Mouse (Mus musculus) left cerebral cortex, postnatal 10 days (tissue): ENCODE measurements around the gene Calhm1. TPM values are rescaled to one million over a fixed set of nuclear protein-coding genes. Genes with fewer than 3 reads are reported as not detected.
A peak's percentile ranks its signal among the peaks of the same experiment; 100 is the strongest.

Source experiments
- DNase-seq, 2 experiments: peaks; one replicate each; pipeline ENCODE4 v3.0.0; 2021 to 2022; ENCODE audit warnings: low spot score in 2 of 2, mixed read lengths in 1 of 2; ENCODE audit errors: extremely low spot score in 1 of 2
- intact Hi-C: fragments of 180-260 bp; cut with DNase I; formaldehyde crosslinking; loops from one replicate; pipeline ENCODE4 v1.15.1; 2025
- total RNA-seq, 2 experiments: library from RNA; stranded (reverse); gene quantifications; 2 replicates each; pipeline ENCODE4 v1.2.3; 2021

Calhm1 gene
- not detected for total RNA-seq

DNA sequence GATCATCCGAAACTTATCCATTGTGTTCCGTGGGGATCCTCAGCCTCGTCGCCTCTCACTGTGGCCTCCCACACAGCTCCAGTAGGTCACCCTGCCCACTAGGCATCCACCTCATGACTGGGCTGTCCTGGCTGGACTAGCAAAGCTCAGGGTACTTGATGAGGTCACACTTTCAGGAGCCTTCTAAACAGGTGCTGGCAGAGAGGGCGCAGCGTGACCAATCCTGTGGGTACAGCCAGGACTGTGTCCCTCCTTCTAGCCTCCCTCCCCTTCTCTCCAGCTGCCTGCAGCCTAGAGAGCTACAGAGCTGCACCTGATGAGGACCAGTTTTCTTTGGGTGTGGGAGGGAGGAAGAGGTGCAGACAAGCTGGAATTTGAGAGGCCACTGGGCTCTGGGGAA, at the start of gene Calhm1:
Gene Calhm1 (minus strand): TSS at position 101 of the 400 bp plus-strand sequence.
- intact Hi-C loops = no loop called here
- DNase-seq = no peak

DNA sequence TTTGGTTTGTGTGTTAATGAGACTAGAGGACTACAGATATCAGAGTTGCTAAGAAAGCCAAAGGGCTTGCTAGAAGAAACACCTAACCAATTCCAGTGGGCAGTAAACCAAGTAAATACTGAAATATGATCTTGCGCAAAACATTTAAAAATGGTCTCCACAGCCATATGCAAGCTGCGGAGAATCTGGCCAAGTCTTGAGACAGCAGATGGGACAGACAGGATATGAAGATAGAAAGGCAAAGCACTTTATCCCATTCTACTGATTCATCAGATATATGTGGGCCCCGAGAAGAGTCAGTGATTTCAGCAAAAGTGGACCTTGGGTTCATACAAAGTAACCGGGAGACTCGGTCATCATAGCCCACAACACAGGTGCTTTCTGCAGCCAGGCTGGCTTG, 48.1 kb upstream of the Calhm1 start:
- intact Hi-C loops = no loop called here
- no peak for DNase-seq

DNA sequence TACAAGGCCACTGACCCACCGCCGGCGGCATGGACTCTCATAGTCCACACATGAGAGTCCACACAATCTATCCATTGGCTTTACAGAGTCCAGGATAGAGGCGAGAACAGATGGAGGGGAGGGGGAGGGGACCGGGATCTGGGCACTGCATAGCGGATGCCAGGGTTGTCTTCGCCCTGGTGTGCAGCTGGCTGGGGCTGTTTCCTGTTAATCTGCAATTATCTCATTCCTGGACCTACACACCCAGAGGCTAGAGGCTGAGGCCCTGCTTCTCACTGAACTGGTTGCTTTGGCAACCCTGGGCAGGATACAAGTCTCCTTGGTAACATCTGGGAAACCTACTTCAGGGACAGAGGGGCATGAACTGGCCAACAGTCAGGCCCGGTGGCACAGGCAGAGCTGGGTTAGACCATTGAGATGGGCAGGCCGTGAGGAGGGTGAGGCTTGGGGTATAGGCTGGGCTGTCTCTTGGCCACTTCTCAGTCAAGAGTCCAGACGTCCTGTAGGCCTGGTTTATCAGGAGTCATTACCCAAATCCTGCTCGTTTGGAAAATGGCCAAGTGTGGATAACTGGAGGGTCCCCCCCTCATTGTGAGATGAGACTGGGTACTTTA, 44.6 kb upstream of the Calhm1 start:
- intact Hi-C loops = no loop called here

DNA sequence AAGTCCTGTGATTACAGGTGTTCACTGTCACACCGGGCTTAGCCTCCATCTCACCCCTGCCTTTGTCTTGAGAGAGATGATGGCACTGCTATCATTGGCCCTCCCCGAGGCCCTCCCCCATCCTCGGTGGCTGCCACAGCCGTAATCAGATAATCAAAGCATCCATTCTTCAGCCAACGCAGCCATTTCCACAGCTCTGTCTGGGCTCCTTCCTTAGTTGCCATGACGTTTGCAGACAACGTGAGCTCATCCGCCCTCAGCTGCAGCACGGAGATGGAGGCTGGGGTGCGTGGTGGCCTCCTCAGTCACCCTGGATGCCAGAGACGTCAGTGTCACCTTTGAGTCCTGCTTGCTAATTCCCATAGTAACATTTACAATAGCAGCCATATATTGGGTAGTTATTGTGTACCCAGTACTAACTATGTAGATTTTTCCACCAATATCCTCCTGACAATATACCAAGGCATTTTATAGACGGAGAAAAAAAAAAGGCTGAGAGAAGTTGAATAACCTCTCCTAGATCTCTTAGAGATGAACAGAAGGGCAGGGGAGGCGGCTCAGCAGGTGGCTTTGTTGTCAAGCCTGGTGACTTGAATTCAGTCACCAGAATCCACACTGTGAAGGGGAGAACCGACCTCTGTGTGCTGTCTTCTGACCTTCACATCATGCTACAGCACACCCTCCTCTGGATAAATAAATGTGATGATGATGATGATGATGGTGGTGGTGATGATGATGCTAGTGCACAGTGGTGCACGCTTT, 42.6 kb upstream of the Calhm1 start:
- peak in 1 of 2 experiments; percentile 42 for DNase-seq
- intact Hi-C loops = no loop called here

More for the DNA sequence above, 44.6 kb upstream of the Calhm1 start:
- no peak for DNase-seq

DNA sequence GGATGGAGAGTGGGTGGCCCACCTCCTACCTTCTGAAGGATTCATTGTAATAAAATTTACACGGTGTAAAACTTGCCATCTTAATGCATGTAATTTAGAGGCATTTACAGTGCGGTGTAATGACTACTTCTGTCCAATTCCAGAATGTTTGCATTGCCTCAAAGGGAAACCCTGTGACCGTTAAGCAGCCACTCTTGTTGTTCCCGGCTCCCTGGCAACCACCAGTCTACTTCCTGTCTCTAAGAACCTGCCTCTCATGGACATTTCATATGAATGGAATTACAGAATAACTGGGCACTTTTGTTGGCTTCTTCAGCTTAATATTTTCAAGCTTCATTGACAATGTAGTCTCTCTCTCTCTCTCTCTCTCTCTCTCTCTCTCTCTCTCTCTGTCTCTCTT, 40.7 kb upstream of the Calhm1 start:
- DNase-seq = no peak
- intact Hi-C loops = no loop called here

DNA sequence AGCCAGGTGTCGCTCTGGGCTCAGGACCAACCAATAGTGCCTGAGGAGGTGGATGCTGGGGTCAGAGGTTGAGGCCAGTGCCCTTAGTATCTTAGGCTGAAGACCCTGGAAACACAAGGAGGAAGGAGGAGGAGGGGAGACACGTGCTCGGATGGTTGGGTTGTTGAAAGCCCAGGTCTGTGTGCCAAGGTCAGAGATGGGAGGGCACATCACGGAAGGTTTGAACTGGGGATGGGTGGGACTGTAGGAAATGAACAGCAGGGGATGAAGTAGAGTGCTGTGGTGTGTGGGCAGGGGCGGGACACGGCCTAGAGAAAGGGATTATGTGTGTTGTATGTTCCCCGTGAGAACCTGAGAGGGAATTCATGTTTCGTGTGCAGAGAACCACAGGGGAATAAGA, 40.2 kb upstream of the Calhm1 start:
- intact Hi-C loops = no loop called here
- no peak for DNase-seq

DNA sequence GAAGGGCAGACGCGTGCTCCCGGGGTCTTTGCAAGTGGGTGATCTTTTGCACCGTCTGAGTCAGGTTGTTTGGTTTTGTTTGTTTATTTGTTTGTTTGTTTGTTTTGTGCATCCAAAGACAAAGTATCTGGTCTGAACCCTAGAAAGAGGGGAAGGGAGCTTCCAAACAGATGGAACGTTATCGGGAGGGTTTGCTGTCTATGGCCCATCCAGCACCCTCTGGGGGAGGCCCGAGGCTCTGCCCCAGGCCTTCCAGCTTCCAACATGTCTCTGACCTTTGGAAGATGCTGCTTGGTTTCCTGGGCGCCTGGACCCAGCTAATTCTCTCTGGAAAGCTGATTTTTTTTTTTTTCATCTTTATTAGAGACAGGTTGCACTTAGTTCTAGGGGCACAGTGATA, 36.0 kb upstream of the Calhm1 start:
- intact Hi-C loops = no loop called here
- DNase-seq = no peak

DNA sequence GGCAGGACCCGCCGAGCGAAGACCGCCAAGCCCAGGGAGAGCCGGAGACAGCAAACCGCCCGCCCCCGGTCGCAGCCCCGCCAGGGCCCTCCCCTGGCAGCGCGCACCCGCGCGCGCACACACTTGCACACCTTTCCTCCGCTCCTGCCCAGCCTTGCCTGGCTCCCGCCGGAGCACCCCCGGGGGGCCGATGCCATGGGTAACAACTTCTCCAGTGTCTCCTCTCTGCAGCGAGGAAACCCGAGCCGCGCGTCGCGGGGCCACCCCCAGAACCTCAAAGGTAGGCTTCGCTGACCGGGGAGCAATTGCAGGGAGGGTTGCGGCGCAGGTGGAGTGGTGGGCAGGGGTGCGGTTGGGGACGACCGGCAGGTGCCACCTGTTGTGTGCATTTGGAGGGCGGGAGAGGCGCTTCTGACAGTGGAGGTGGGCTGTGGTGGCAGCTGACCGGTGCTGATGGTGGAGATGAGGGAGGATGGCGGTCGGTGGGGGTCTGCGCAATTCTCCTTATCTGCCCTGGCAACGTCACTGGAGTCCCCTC, 35.3 kb upstream of the Calhm1 start:
- intact Hi-C loops = loop anchor here (2.0 to 5.0 kb wide), 2 partner anchors 83 to 159 kb away; no protein-coding TSS in a partner anchor
- DNase-seq = peak in 1 of 2 experiments; percentile 66

DNA sequence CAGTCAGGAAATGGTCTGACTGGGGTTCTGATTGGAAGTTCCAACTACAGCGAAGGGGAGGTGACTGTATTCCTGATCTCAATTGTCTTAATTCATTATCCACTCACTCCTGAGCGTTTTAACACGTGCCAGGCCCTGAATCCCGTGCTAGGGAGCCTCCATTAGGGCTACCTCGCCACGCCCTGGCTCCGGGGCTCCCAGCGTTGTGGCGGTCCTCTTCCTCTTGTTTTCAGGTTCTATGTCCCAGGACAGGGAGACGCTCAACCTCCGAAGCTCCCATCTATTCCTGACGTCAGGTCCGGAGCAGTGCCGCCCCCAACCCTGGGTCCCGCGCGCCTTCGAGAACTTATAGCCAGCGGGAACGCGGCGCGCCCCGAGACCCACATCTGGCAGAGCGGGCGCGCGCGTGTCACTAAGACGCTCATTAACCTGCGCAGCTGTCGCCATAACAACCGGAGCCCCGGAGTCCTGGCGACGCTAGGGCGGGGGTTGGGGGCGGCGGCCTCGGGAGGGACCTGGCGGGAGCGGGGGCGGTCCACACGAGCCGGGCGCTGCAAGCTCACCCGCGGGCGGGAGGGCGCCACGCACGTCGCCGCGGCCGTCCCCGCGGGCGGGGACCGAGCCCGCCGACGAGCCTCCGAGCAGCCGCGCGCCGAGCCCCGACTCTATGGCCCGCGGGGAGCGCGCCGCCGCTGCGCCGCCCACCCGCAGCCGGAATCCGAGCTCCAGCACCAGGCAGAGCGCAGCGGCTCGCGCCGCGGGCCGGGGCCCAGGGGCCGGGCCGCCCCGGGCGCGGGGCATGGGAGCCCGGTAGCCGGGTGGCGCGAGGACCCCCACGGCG, 34.6 kb upstream of the Calhm1 start, which contains the start of gene Neurl1a:
Gene Neurl1a (plus strand): TSS at position 390 of the 841 bp plus-strand sequence.
- intact Hi-C loops = loop anchor here (2.0 to 5.0 kb wide), 2 partner anchors 84 to 160 kb away; no protein-coding TSS in a partner anchor
- DNase-seq = peak in 1 of 2 experiments; percentile 79

DNA sequence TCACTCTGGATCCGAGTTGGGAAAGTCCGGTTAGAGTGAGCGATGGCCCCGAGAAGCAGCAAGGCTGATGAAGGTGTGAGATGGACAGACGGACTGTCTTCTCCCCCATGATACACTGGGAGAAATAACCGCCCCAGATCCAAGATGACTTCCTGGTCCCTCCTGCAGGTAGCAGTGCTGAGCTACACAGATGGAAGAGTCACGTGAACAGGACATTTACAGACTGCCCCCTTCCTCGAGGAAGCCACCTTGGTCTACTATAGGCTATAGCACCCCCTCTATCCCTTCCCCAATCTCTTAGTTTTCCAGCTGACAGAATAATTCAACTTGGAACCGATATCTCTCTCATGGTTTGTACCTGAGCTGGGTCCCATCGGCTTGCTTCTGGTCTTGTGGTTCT, 33.9 kb upstream of the Calhm1 start:
- DNase-seq = peak in 1 of 2 experiments; percentile 53
- intact Hi-C loops = loop anchor here (2.0 to 5.0 kb wide), 2 partner anchors 84 to 161 kb away; no protein-coding TSS in a partner anchor

DNA sequence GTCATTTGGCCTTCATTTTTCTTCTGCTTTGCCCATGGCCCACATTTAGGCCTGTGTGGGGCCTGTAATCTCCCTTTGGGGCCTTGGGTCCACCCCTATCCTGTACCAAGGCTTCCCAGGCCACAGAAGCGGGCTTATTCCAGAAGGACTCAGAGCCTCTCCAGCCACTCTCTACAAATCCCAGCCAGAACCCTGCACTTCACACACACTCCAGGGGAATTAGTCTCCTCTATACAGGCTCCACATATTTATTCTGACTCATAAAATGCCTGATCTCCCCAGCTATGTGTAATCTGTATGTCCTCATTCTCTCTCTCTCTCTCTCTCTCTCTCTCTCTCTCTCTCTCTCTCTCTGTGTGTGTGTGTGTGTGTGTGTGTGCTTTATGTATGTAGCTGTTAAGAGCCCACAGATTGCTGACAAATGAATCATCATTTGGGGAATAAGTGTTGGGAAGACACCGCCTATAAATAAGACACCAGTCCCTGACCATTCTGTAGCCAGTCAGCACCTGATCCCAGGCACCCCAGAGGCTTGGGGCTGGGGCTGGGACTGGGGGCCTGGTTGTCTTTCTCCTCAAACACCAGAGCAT, 33.0 kb upstream of the Calhm1 start:
- intact Hi-C loops = loop anchor here (5.0 kb wide), 1 partner anchor 85 kb away; no protein-coding TSS in a partner anchor
- no peak for DNase-seq

DNA sequence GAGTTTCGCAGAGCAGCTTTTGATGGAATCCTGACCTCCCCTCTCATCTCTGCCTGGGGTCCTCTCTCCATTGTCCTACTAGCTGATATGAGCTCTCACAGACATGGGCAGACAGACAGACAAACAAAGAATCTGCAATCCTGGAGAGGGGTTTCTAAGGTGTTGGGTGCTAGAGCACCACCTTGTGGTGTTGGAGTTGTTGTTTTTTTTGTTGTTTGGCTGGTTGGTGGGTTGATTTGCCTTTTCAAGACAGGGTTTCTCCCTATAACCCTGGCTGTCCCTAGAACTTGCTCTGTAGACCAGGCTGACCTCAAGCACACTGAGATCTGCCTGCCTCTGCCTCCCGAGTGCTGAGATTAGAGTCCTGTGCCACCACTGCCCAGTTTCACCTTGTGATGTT, 31.4 kb upstream of the Calhm1 start:
- DNase-seq = no peak
- intact Hi-C loops = loop anchor here (5.0 kb wide), 1 partner anchor 87 kb away; no protein-coding TSS in a partner anchor

DNA sequence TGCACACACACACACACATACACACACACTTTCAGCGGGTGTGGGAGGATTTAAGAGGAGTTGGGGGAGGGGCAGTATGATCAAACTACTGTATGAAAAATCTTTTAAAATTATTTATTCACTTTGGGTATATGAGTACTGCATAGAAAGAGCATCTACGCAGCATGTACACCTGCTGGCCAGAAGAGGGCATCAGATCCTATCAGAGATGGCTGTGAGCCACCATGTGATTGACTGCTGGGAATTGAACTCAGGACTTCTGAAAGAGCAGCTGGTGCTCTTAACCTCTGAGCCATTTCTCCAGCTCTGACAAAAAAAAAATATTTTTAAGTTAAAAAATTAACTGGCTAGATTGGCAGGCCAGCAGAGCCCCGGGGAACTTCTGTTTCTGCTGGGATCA, 30.5 kb upstream of the Calhm1 start:
- intact Hi-C loops = no loop called here
- DNase-seq = no peak

DNA sequence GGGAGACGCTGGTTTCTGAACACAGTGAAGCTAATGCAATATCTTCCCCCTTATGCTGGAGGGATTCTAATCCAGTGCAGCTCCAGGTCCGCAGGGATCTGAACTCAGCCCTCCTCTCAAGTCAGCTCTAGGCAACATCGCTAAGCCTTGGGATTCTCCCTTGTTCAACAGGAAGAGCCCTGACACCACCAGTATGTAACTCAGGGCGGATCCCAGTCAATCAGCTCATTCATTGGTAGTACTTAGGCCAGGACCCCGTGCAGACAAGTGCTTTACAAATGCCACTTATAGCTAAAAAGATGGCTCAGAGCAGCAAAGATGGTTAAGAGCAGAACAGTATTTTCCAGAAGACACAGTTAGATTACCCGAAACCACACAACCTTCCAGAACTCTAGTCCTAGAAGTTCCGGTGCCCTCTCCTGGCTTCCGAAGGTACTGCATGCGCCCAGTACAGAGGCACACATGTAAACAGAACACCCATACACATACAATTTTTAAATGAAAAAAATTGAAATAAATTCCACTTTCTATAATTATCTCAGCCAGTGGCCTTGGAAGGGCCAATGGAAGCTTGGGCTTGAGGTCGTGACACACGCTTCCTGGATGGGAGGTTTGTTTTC, 24.8 kb upstream of the Calhm1 start:
- intact Hi-C loops = loop anchor here (2.0 kb wide), 1 partner anchor 48 kb away; no protein-coding TSS in a partner anchor
- peak; percentile 75 to 87 for DNase-seq

DNA sequence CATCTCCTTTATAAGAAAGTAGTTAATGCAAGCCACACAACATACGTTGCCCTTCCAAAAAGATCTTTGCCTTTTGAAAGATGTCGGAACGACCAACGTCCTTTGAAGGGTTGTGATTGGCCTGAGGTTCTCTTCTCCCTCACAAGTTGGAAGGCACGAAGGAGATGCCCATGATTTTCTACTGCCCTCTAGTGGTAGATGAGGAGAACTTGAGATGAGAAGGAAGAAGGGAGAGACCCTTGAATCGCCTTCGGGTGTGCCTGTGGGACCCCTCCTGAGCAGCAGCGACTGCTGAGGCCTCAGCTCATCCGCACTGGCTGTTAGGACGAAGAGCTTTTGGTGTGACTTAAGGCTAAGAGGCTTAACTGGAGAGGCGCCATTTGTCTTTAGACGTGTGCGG, 24.2 kb upstream of the Calhm1 start:
- no peak for DNase-seq
- intact Hi-C loops = loop anchor here (2.0 kb wide), 1 partner anchor 47 kb away; no protein-coding TSS in a partner anchor

DNA sequence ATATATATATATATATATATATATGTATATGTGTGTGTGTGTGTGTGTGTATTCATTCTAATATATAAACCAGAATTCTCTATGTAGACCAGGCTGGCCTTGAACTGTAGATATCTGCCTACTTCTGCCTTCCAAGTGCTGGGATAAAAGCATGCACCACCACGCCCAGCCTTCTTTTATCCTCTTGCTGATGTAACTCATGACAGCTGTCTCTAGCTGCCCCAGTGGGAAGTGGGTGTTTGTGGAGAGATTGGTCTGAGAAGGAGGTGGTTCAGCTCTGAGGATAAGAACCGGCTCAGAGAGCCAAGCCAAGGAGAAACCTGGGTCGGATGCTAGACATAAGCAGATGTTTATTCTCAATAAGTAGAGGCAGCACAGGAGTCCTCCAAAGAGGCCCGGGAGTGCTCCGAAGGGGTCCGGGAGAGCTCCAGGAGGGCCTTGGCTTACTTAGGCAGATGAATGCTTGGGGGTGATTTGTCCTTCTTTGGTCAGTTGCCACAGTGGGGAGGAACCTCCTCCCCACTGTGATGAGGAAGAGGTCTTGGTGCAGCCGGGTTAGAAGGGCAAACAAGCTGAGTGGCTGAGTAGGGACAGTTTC, 23.7 kb upstream of the Calhm1 start:
- intact Hi-C loops = loop anchor here (2.0 kb wide), 1 partner anchor 47 kb away; no protein-coding TSS in a partner anchor
- DNase-seq = no peak

DNA sequence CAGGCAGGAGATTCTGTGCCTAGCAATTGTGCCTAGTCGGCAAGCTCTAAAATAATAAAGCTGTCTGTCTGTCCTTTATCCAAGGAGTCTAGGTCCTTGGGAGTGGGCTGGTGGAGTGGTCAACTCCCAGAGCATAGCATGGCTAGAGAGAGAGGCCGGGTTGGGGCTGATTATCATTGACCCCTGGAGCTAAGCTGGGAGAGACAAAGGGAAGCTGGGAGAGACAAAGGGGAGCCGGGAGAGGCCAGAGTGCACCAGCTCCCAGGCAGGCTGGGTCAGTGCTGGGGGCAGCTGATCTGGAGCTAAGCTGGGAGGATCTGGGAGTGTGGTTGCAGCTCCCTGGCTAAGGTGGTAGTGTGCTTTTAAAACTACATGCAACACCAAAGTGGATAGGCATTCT, 22.7 kb upstream of the Calhm1 start:
- intact Hi-C loops = no loop called here
- DNase-seq = no peak
